Comparison of ENCODE assay signal across 26 mouse cellular contexts in the genomic region with DNA sequence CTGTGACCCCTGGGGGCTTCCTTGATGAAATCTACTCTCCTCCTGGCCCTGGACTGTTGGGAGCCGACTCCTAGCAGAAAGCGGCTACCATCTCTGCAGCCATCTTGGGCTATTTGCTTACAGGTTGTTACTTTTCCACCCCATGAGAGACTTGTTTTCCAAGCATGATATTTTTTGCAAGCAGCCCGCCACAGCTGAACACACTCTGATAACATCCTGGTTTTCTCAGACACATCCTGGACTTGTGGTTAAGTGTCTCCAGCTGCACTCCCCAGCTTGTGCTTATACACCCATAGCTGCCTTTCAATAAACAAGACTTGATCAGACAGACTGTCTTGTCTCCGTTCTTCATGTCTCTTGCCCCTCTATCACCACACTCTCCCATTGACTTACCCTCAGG. TPM values are rescaled to one million over a fixed set of nuclear protein-coding genes. Genes with fewer than 3 reads are reported as not detected.
DNase-seq lines count a peak whose midpoint lies in the region; ATAC-seq and TF ChIP-seq lines count a peak whose summit lies in the region.
"Had no signal": no experiment of that assay in that cellular context is flagged by ENCODE, and none has a peak within 500 bp of the region (broad histone marks: within the 10 kb centered on the region; RNA-seq: fewer than 3 reads in every experiment).

No protein-coding gene starts in this region.

- H3K27ac ChIP-seq in heart, embryonic 10.5 days, result no peak overlapping the region
- peak overlapping the region; percentile 24; the same call in 1 of the 2 replicates for H3K27ac ChIP-seq in liver, embryonic 16.5 days (ENCODE audit: low read length)
- peak overlapping the region; percentile 16; the same call in 1 of the 2 replicates for H3K27ac ChIP-seq in liver, postnatal 0 days (ENCODE audit: low read depth)
- H3K27ac ChIP-seq in hindbrain, embryonic 14.5 days, result no peak overlapping the region
- H3K27ac ChIP-seq: embryonic facial prominence, embryonic 12.5 days; embryonic facial prominence, embryonic 15.5 days; heart, adult 2 months; heart, embryonic 15.5 days; hindbrain, embryonic 10.5 days; hindbrain, embryonic 13.5 days; hindbrain, postnatal 0 days had no signal

- TF ChIP-seq CTCF in liver, postnatal 0 days (IDR thresholded peaks at IDR 0.05; ENCODE audit: low read depth), result no peak

- H3K4me2 ChIP-seq in liver, embryonic 16.5 days (ENCODE audit: low read depth, low read length), result no peak overlapping the region
- no peak overlapping the region for H3K4me2 ChIP-seq in liver, postnatal 0 days (ENCODE audit: low read depth, low read length)
- no peak overlapping the region for H3K4me2 ChIP-seq in hindbrain, embryonic 14.5 days (replicated peaks)
- H3K4me2 ChIP-seq: embryonic facial prominence, embryonic 12.5 days; embryonic facial prominence, embryonic 15.5 days; heart, embryonic 11.5 days; heart, embryonic 15.5 days; hindbrain, embryonic 13.5 days had no signal

- 69% methylated on average over 4 of the region's 4 CpGs for WGBS in heart, embryonic 10.5 days
- 39% methylated on average over 4 of the region's 4 CpGs for WGBS in liver, embryonic 16.5 days (ENCODE audit: insufficient replicate concordance)
- 40% methylated on average over 4 of the region's 4 CpGs for WGBS in liver, postnatal 0 days (ENCODE audit: insufficient replicate concordance)
- 82% methylated on average over 4 of the region's 4 CpGs for WGBS in hindbrain, embryonic 14.5 days

- no peak for TF ChIP-seq EP300 in liver, postnatal 0 days (IDR thresholded peaks at IDR 0.05; ENCODE audit: low read depth)

- peak overlapping the region; percentile 3; the same call in 1 of the 2 replicates for H3K9ac ChIP-seq in liver, embryonic 16.5 days (ENCODE audit: low read depth, low read length)
- no peak overlapping the region for H3K9ac ChIP-seq in liver, postnatal 0 days (replicated peaks)
- no peak overlapping the region for H3K9ac ChIP-seq in hindbrain, embryonic 14.5 days
- H3K9ac ChIP-seq: embryonic facial prominence, embryonic 12.5 days; embryonic facial prominence, embryonic 15.5 days; forebrain, postnatal 0 days; heart, embryonic 15.5 days; hindbrain, embryonic 13.5 days had no signal

- peaks cover 8% of the 10 kb centered on the region; the same call in 1 of the 2 replicates for H3K4me1 ChIP-seq in heart, embryonic 10.5 days
- H3K4me1 ChIP-seq in liver, embryonic 16.5 days (ENCODE audit: control insufficient read depth, low read depth, low read length), result peaks cover 10% of the 10 kb centered on the region
- H3K4me1 ChIP-seq in liver, postnatal 0 days (ENCODE audit: insufficient read depth), result peaks cover 13% of the 10 kb centered on the region
- H3K4me1 ChIP-seq in hindbrain, embryonic 14.5 days (replicated peaks; ENCODE audit: control insufficient read depth, insufficient read depth, low read length), result no peaks in the 10 kb centered on the region
- H3K4me1 ChIP-seq: embryonic facial prominence, embryonic 12.5 days; embryonic facial prominence, embryonic 15.5 days; hindbrain, embryonic 10.5 days; hindbrain, embryonic 13.5 days had no signal

- H3K4me3 ChIP-seq in heart, embryonic 10.5 days, result no peak overlapping the region
- no peak overlapping the region for H3K4me3 ChIP-seq in liver, embryonic 16.5 days (ENCODE audit: low read depth, low read length)
- no peak overlapping the region for H3K4me3 ChIP-seq in liver, postnatal 0 days (ENCODE audit: low read depth, low read length)
- no peak overlapping the region for H3K4me3 ChIP-seq in hindbrain, embryonic 14.5 days (replicated peaks; ENCODE audit: low read length)
- H3K4me3 ChIP-seq: embryonic facial prominence, embryonic 12.5 days; embryonic facial prominence, embryonic 15.5 days; heart, adult 2 months; heart, embryonic 15.5 days; hindbrain, embryonic 10.5 days; hindbrain, embryonic 13.5 days had no signal

- no peaks in the 10 kb centered on the region for H3K9me3 ChIP-seq in heart, embryonic 10.5 days
- no peaks in the 10 kb centered on the region for H3K9me3 ChIP-seq in liver, embryonic 16.5 days (replicated peaks; ENCODE audit: control insufficient read depth, low read length)
- H3K9me3 ChIP-seq in liver, postnatal 0 days (ENCODE audit: low read length), result no peaks in the 10 kb centered on the region
- H3K9me3 ChIP-seq in hindbrain, embryonic 14.5 days (ENCODE audit: control insufficient read depth, low read length), result no peaks in the 10 kb centered on the region
- H3K9me3 ChIP-seq: embryonic facial prominence, embryonic 12.5 days; embryonic facial prominence, embryonic 15.5 days; G1E; heart, embryonic 15.5 days; hindbrain, embryonic 10.5 days; hindbrain, embryonic 13.5 days had no signal

- no peaks in the 10 kb centered on the region for H3K36me3 ChIP-seq in heart, embryonic 10.5 days
- no peaks in the 10 kb centered on the region for H3K36me3 ChIP-seq in liver, embryonic 16.5 days (ENCODE audit: control insufficient read depth, insufficient read depth)
- no peaks in the 10 kb centered on the region for H3K36me3 ChIP-seq in liver, postnatal 0 days (replicated peaks; ENCODE audit: insufficient read depth, low read length)
- H3K36me3 ChIP-seq in hindbrain, embryonic 14.5 days (replicated peaks; ENCODE audit: control insufficient read depth, insufficient read depth), result no peaks in the 10 kb centered on the region
- H3K36me3 ChIP-seq: embryonic facial prominence, embryonic 12.5 days; embryonic facial prominence, embryonic 15.5 days; G1E; heart, embryonic 15.5 days; hindbrain, embryonic 10.5 days; hindbrain, embryonic 13.5 days had no signal

- no peaks in the 10 kb centered on the region for H3K27me3 ChIP-seq in heart, embryonic 10.5 days (ENCODE audit: insufficient read depth, poor library complexity, severe bottlenecking)
- no peaks in the 10 kb centered on the region for H3K27me3 ChIP-seq in liver, embryonic 16.5 days (ENCODE audit: control insufficient read depth, insufficient read depth, low read depth, low read length)
- 0 out of 2 replicates have a peak, but pooled peaks cover 2% of the 10 kb centered on the region for H3K27me3 ChIP-seq in liver, postnatal 0 days (ENCODE audit: insufficient read depth, low read length)
- no peaks in the 10 kb centered on the region for H3K27me3 ChIP-seq in hindbrain, embryonic 14.5 days (ENCODE audit: control insufficient read depth, insufficient read depth, low read length)
- H3K27me3 ChIP-seq: embryonic facial prominence, embryonic 12.5 days; embryonic facial prominence, embryonic 15.5 days; heart, embryonic 15.5 days; hindbrain, embryonic 13.5 days had no signal

- no peak for ATAC-seq in liver, embryonic 16.5 days (ENCODE audit: low read depth)
- peak; percentile 20; the same call in 1 of the 2 replicates for ATAC-seq in liver, postnatal 0 days
- ATAC-seq in hindbrain, embryonic 14.5 days (ENCODE audit: low FRiP score), result no peak
- ATAC-seq: forebrain, embryonic 14.5 days; forebrain, postnatal 0 days; hindbrain, postnatal 0 days had no signal

- DNase-seq in heart, adult 11 months, result peak; percentile 42
- no peak for DNase-seq in heart, embryonic 10.5 days (ENCODE audit: low spot score)
- no peak for DNase-seq in liver
- DNase-seq in thymus, postnatal 14 days, result peak; percentile 30
- DNase-seq in thymus, postnatal 25 days, result no peak
- no peak for DNase-seq in liver, postnatal 0 days
- DNase-seq in hindbrain, embryonic 14.5 days (ENCODE audit: low spot score), result no peak
- DNase-seq: B cell, adult 2 months; cerebellum, adult 11 months; cerebellum, adult 2 months; cerebellum, adult 9-11 months; cerebellum, postnatal 25 days; forebrain, postnatal 0 days; gastrocnemius, postnatal 25 days; heart, postnatal 36 days had no signal

RNA-seq across cellular contexts. Expression of a gene that starts 8.9 kb away (rescaled TPM):
- 76.9 and 82.8 TPM in 2 replicates for polyA plus RNA-seq in heart, embryonic 10.5 days (2016; fragmentation: Nextera tagmentation; extraction: Ambion mirVana)
- 66.3 and 69.0 TPM in 2 replicates for polyA plus RNA-seq in liver, embryonic 16.5 days (2015; fragmentation: Nextera tagmentation; extraction: Ambion mirVana)
- 49.1 and 53.0 TPM in 2 replicates for polyA plus RNA-seq in liver, postnatal 0 days (2015; fragmentation: Nextera tagmentation; extraction: Ambion mirVana)
- 63.8 and 67.6 TPM in 2 replicates for polyA plus RNA-seq in hindbrain, embryonic 14.5 days (2014; fragmentation: Nextera tagmentation; extraction: Ambion mirVana)

RNA-seq across cellular contexts. Expression of a gene that starts 56.9 kb away (rescaled TPM):
- polyA plus RNA-seq in heart, embryonic 10.5 days (2016; fragmentation: Nextera tagmentation; extraction: Ambion mirVana), result 21.2 and 21.9 TPM in 2 replicates
- polyA plus RNA-seq in liver, embryonic 16.5 days (2015; fragmentation: Nextera tagmentation; extraction: Ambion mirVana), result 29.6 and 33.4 TPM in 2 replicates
- polyA plus RNA-seq in liver, postnatal 0 days (2015; fragmentation: Nextera tagmentation; extraction: Ambion mirVana), result 26.3 and 26.5 TPM in 2 replicates
- 9.7 and 10.5 TPM in 2 replicates for polyA plus RNA-seq in hindbrain, embryonic 14.5 days (2014; fragmentation: Nextera tagmentation; extraction: Ambion mirVana)

Comparison
In these comparisons a context has a peak if more than half of its experiments do, and no peak if none do; other contexts are left out.
1. DNase-seq: peak in heart, adult 11 months (single experiment) and thymus, postnatal 14 days (single experiment); none in heart, embryonic 10.5 days (single experiment), liver (single experiment), thymus, postnatal 25 days (single experiment), liver, postnatal 0 days (single experiment) and hindbrain, embryonic 14.5 days (single experiment).
2. H3K27ac ChIP-seq: peak in liver, embryonic 16.5 days (single experiment) and liver, postnatal 0 days (single experiment); none in heart, embryonic 10.5 days (single experiment) and hindbrain, embryonic 14.5 days (single experiment).